Mouse (Mus musculus) G1E (cell line): ENCODE measurements around the gene Amotl2. TPM values are rescaled to one million over a fixed set of nuclear protein-coding genes. Genes with fewer than 3 reads are reported as not detected.

Experiments used
- ATAC-seq: 2 replicates; pipeline ENCODE4 v1.8.0; 2016; ENCODE audit warnings: mild to moderate bottlenecking; ENCODE audit not compliant: insufficient number of reproducible peaks, poor library complexity, low FRiP score, severe bottlenecking; ENCODE audit errors: extremely low read depth
- DNase-seq: peaks from one replicate; pipeline ENCODE4 v3.0.0; 2012; ENCODE audit warnings: low spot score
- H3K27me3 ChIP-seq: 2 replicates; pipeline ENCODE4 v1.6.1; 2012; ENCODE audit warnings: mild to moderate bottlenecking, low read length, inconsistent platforms; ENCODE audit not compliant: insufficient read depth
- H3K36me3 ChIP-seq: replicated peaks from 2 replicates; pipeline ENCODE3; 2012; ENCODE audit warnings: mild to moderate bottlenecking, inconsistent platforms
- H3K4me1 ChIP-seq: 2 replicates; pipeline ENCODE4 v1.6.1; 2012; ENCODE audit warnings: low read depth, low read length, inconsistent platforms, mixed read lengths; ENCODE audit not compliant: insufficient read depth
- H3K4me3 ChIP-seq: 2 replicates; pipeline ENCODE4 v1.5.1; 2012; ENCODE audit warnings: low read depth, mild to moderate bottlenecking, inconsistent platforms, low read length, moderate library complexity, mixed read lengths
- H3K9me3 ChIP-seq: replicated peaks from 2 replicates; pipeline ENCODE4 v1.6.1; 2012; ENCODE audit warnings: inconsistent platforms
- CTCF ChIP-seq: IDR thresholded peaks from 2 replicates; pipeline ENCODE4 v1.5.1; 2012; ENCODE audit warnings: low read depth, low read length, inconsistent platforms, mixed read lengths
- GATA1 ChIP-seq: IDR thresholded peaks from 2 replicates; pipeline ENCODE4 v1.6.1; 2012; ENCODE audit warnings: borderline replicate concordance, low read length, inconsistent platforms, mixed read lengths
- GATA2 ChIP-seq: IDR thresholded peaks from 2 replicates; pipeline ENCODE4 v1.6.1; 2012; ENCODE audit warnings: low read depth, low read length, inconsistent platforms, borderline replicate concordance
- POLR2AphosphoS5 ChIP-seq: IDR thresholded peaks from 2 replicates; pipeline ENCODE4 v1.6.1; 2012; ENCODE audit warnings: low read depth, low read length, inconsistent platforms; ENCODE audit not compliant: insufficient replicate concordance
- TAL1 ChIP-seq: conservative IDR thresholded peaks from 2 replicates; pipeline ENCODE4 v1.6.1; 2012; ENCODE audit warnings: low read depth, low read length, inconsistent platforms, mixed read lengths
- polyA plus RNA-seq: library from polyadenylated mRNA; stranded (reverse); fragments of >175 nt; gene quantifications from 2 replicates; pipeline ENCODE4 v1.2.3, GENCODE M21; 2012
- total RNA-seq, 2 experiments: library from RNA; stranded (forward) in 1 of 2; stranded (reverse) in 1 of 2; fragments of 200-1000 nt in 1 of 2; fragments of >200 nt in 1 of 2; fragmentation: Nextera tagmentation in 1 of 2; gene quantifications; 2 replicates each; pipeline ENCODE4 v1.2.3; 2014 to 2017

The Amotl2 gene
- total and polyA plus RNA-seq, 3 experiments = 1.4 TPM; not detected in 2

GRCm38 (mm10) chr9:102726811-102727210, 10.3 kb downstream of the Amotl2 start:
- H3K27me3 ChIP-seq = peaks cover 15% of the 10 kb centered on the region; the same call in 1 of the 2 replicates
- no peak for TF ChIP-seq TAL1
- TF ChIP-seq POLR2AphosphoS5 = no peak
- TF ChIP-seq GATA1 = no peak
- TF ChIP-seq GATA2 = no peak
- TF ChIP-seq CTCF = no peak
- DNase-seq = no peak
- no peak overlapping the region for H3K4me3 ChIP-seq
- no peaks in the 10 kb centered on the region for H3K4me1 ChIP-seq
- no peaks in the 10 kb centered on the region for H3K9me3 ChIP-seq
- ATAC-seq = no peak
- no peaks in the 10 kb centered on the region for H3K36me3 ChIP-seq

- TF ChIP-seq GATA2 (no peak), POLR2AphosphoS5 (no peak), CTCF (no peak), TAL1 (no peak), GATA1 (no peak)
- Histone ChIP-seq H3K36me3 (no peaks in the 10 kb centered on the region), H3K27me3 (peaks cover 13% of the 10 kb centered on the region; the same call in 1 of the 2 replicates), H3K4me1 (no peaks in the 10 kb centered on the region), H3K9me3 (no peaks in the 10 kb centered on the region), H3K4me3 (no peak overlapping the region)
- no peak for ATAC-seq
- no peak for DNase-seq
Measured at GRCm38 (mm10) chr9:102727662-102728468, 11.4 kb downstream of the Amotl2 start.

DNA sequence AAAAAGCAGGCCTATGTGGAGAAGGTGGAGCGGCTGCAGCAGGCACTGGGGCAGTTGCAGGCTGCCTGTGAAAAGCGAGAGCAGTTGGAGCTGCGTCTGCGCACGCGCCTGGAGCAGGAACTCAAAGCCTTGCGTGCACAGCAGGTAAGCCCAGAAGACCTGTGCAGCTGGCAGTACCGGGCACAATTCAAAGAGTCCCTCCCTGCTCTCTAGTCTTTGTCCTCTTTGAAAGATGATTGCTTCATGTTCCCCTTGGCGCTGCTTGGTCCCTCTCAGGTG, 11.9 kb downstream of the Amotl2 start:
- Histone ChIP-seq H3K36me3 (no peaks in the 10 kb centered on the region), H3K4me3 (no peak overlapping the region), H3K27me3 (peaks cover 10% of the 10 kb centered on the region; the same call in 1 of the 2 replicates), H3K4me1 (no peaks in the 10 kb centered on the region), H3K9me3 (no peaks in the 10 kb centered on the region)
- DNase-seq (no peak), ATAC-seq (no peak)
- TF ChIP-seq CTCF (no peak), POLR2AphosphoS5 (no peak), GATA1 (no peak), TAL1 (no peak), GATA2 (no peak)

- ATAC-seq (no peak), DNase-seq (no peak)
- no peak for TF ChIP-seq GATA1
- Histone ChIP-seq H3K4me1 (no peaks in the 10 kb centered on the region), H3K9me3 (no peaks in the 10 kb centered on the region), H3K36me3 (no peaks in the 10 kb centered on the region), H3K27me3 (peaks cover 7% of the 10 kb centered on the region; the same call in 1 of the 2 replicates), H3K4me3 (no peak overlapping the region)
Measured at GRCm38 (mm10) chr9:102729093-102729845, 12.8 kb downstream of the Amotl2 start.

DNA sequence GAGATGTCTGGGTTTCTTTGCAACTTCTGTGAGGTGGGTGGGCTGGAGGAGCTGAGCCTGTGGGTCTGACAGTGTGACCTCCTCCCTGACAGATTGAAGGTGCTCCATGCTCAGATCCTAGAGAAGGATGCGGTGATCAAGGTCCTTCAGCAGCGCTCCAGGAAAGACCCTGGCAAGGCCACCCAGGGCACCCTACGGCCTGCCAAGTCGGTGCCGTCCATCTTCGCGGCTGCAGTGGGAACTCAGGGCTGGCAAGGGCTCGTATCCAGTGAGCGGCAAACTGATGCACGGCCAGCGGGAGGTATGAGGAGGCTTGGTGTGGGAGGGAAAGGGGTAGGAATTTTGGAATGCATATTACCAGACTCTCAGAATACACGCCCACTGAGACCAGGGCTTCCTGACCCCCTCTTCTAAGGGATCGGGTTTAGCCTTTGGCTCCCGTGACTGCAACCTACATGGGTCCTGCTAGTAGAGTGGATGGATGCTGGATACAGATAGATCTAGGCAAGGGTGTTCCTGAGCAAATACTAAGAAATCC, 13.5 kb downstream of the Amotl2 start:
- no peak overlapping the region for H3K4me3 ChIP-seq
- H3K4me1 ChIP-seq = no peaks in the 10 kb centered on the region
- ATAC-seq (no peak), DNase-seq (no peak)
- no peaks in the 10 kb centered on the region for H3K36me3 ChIP-seq
- H3K27me3 ChIP-seq = peaks cover 7% of the 10 kb centered on the region; the same call in 1 of the 2 replicates
- TF ChIP-seq GATA2 = no peak
- no peak for TF ChIP-seq CTCF
- no peak for TF ChIP-seq POLR2AphosphoS5
- TF ChIP-seq TAL1 = no peak
- TF ChIP-seq GATA1 = no peak
- no peaks in the 10 kb centered on the region for H3K9me3 ChIP-seq

- Histone ChIP-seq H3K4me3 (no peak overlapping the region), H3K27me3 (peaks cover 5% of the 10 kb centered on the region; the same call in 1 of the 2 replicates), H3K36me3 (no peaks in the 10 kb centered on the region), H3K4me1 (no peaks in the 10 kb centered on the region), H3K9me3 (no peaks in the 10 kb centered on the region)
- DNase-seq (no peak), ATAC-seq (no peak)
- no peak for TF ChIP-seq GATA1
- no peak for TF ChIP-seq TAL1
- no peak for TF ChIP-seq GATA2
Measured at GRCm38 (mm10) chr9:102731044-102731471, 14.6 kb downstream of the Amotl2 start.
